In the genomic region with DNA sequence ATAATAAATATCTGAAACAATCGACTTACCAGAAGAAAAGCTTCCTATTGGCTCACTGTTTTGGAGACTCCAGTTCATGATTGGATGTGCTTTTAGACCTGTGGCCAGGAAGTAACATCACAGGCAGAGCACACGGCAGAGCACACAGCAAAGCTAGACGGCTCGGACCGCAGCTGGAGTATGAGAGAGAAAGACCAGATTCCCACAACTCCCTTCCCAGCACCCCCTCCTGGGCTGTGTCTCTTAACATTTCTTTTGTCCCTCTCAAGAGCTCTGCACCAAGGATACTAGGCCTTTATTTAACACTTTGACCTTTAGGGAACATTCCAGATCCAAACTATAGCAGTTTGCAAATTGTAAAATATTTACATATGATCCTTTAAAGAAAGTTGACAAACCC, we compare ENCODE assay signal across 35 mouse cellular contexts. TPM values are rescaled to one million over a fixed set of nuclear protein-coding genes. Genes with fewer than 3 reads are reported as not detected.
"Had no signal": no experiment of that assay in that cellular context is flagged by ENCODE, and none has a peak within 500 bp of the region (broad histone marks: within the 10 kb centered on the region; RNA-seq: fewer than 3 reads in every experiment).

No protein-coding gene starts in this region.

- H3K4me3 ChIP-seq: hindbrain, embryonic 13.5 days; hindbrain, embryonic 15.5 days; layer of hippocampus, adult 2 months; left cerebral cortex, adult 2 months; limb, embryonic 10.5 days; limb, embryonic 12.5 days; liver, embryonic 13.5 days; liver, embryonic 15.5 days had no signal

- H3K9me3 ChIP-seq: hindbrain, embryonic 13.5 days; hindbrain, embryonic 15.5 days; limb, embryonic 10.5 days; liver, embryonic 13.5 days; liver, embryonic 15.5 days had no signal

- H3K27ac ChIP-seq: hindbrain, embryonic 13.5 days; hindbrain, embryonic 15.5 days; hindbrain, postnatal 0 days; layer of hippocampus, adult 2 months; left cerebral cortex, adult 2 months; limb, embryonic 10.5 days; limb, embryonic 12.5 days; liver, embryonic 13.5 days; liver, embryonic 15.5 days had no signal

- DNase-seq: gastrocnemius, postnatal 14 days; gastrocnemius, postnatal 36 days; heart, adult 18-20 months; heart, postnatal 14 days; heart, postnatal 36 days; kidney, adult 11 months; kidney, adult 2 months; kidney, adult 9 months; kidney, postnatal 10 days; kidney, postnatal 25 days; kidney, postnatal 4 days; liver; liver, embryonic 13.5 days had no signal

- ATAC-seq: hindbrain, postnatal 0 days; intestine, embryonic 16.5 days had no signal

- H3K36me3 ChIP-seq: hindbrain, embryonic 13.5 days; hindbrain, embryonic 15.5 days; limb, embryonic 10.5 days; limb, embryonic 12.5 days; liver, embryonic 13.5 days; liver, embryonic 15.5 days had no signal

- H3K27me3 ChIP-seq: hindbrain, embryonic 13.5 days; hindbrain, embryonic 15.5 days; limb, embryonic 12.5 days; liver, embryonic 13.5 days; liver, embryonic 15.5 days had no signal

- H3K4me1 ChIP-seq: hindbrain, embryonic 15.5 days; liver, embryonic 13.5 days; liver, embryonic 15.5 days had no signal

- H3K9ac ChIP-seq: hindbrain, embryonic 13.5 days; hindbrain, embryonic 15.5 days; limb, embryonic 12.5 days; liver, embryonic 13.5 days; liver, embryonic 15.5 days had no signal

RNA-seq across cellular contexts. Expression of a gene that starts 19.2 kb away (rescaled TPM):
- total RNA-seq: gastrocnemius, adult 18-20 months; gastrocnemius, adult 8-10 months; gastrocnemius, postnatal 36 days; heart, adult 18-20 months; heart, adult 8-10 months; heart, postnatal 14 days; heart, postnatal 36 days; hematopoietic stem cell, adult 5-6 weeks; hindbrain, postnatal 0 days; layer of hippocampus, adult 2 months; layer of hippocampus, postnatal 10 days; layer of hippocampus, postnatal 25 days; left cerebral cortex, adult 2 months; left cerebral cortex, postnatal 14 days; left cerebral cortex, postnatal 36 days had no signal
- polyA plus RNA-seq: heart, embryonic 11.5 days; heart, embryonic 16.5 days; hindbrain, embryonic 11.5 days; hindbrain, embryonic 13.5 days; hindbrain, embryonic 15.5 days; hindbrain, postnatal 0 days; intestine, embryonic 14.5 days; intestine, embryonic 16.5 days; limb, embryonic 10.5 days; liver, embryonic 11.5 days; liver, embryonic 13.5 days; liver, embryonic 15.5 days had no signal
